Mouse (Mus musculus) brown adipose tissue, adult 24 weeks (tissue): ENCODE measurements at regions not wholly inside any gene's neighbourhood (a gene's known extent, or its start where the extent isn't known, plus 50 kb on each side); places are given as distances from the start of the nearest gene placed in this dataset.

Experiments
- H3K27ac ChIP-seq: fragments of 200-500 bp; replicated peaks from 2 replicates; pipeline ENCODE4 v1.5.1; 2012; ENCODE audit warnings: low read depth, mild to moderate bottlenecking, low read length
- H3K4me1 ChIP-seq: fragments of 200-500 bp; 2 replicates; pipeline ENCODE4 v1.6.1; 2012; ENCODE audit warnings: low read length, mixed read lengths; ENCODE audit not compliant: control insufficient read depth, insufficient read depth, insufficient read length
- H3K4me3 ChIP-seq: fragments of 200-500 bp; 2 replicates; pipeline ENCODE4 v1.5.1; 2012; ENCODE audit warnings: low read depth, mild to moderate bottlenecking, low read length, moderate library complexity; ENCODE audit not compliant: insufficient read depth

GRCm38 (mm10) chr10:111921492-111921891, 51.0 kb upstream of the Krr1 start:
- Histone ChIP-seq H3K4me1 (no peaks in the 10 kb centered on the region), H3K4me3 (no peak overlapping the region), H3K27ac (no peak overlapping the region)
